Mouse (Mus musculus) c-Kit-negative CD71-positive TER-119-positive erythroid progenitor cells, embryonic 14.5 days (primary cell): ENCODE results near the gene Slc5a2.

Source experiments
- DNase-seq: peaks from one replicate; pipeline ENCODE4 v3.0.0-alpha.2; 2013; ENCODE audit warnings: low read depth, low spot score

Slc5a2 gene

DNA sequence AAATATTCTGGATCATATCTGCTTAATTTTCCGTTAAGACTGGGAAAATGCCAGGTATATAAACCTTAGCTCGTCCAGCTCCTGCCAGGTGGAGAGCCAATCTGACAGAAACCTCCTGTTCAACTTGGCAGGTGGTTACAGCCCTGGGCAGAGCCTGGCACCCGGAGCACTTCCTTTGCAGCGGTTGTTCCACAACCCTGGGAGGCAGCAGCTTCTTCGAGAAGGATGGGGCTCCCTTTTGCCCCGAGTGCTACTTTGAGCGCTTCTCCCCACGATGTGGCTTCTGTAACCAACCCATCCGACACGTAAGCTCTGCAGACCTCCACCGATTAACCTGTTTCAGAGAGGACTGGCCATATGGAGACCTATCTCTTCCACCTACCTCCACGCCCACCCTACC lies 13.5 kb upstream of the Slc5a2 start:
- DNase-seq, result no peak

DNA sequence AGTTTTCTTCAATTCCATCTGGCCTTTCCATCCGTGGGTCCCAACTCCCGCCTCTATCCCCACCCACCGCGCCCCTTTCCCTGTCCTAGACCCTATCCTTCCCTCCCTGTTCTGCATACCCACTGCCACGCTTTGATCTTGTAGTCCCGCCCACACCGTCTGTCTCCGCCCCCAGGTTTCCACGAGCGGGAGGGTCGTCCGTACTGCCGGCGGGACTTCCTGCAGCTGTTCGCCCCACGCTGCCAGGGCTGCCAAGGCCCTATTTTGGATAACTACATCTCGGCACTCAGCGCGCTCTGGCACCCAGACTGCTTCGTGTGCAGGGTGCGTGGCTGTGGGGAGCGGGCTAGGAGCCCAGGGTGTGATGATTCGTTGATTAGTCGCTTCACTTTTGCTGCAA lies 12.8 kb upstream of the Slc5a2 start:
- no peak for DNase-seq

DNA sequence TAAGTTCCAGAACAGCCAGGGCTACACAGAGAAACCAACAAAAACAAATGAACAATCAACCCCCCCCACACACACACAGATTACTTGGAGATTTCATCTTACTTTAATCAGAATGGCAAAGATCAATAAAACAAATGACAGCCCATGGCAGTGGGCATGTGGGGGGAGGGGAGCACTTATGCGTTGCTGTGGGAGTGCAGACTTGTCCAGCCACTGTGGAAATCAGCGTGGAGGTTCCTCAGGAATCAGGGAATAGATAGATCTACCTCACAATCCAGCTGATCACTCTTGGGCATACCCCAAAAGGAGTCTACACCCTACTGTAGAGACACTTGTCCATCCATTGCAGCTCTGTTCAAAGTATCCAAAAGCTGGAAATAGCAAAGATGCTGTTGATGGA lies 10.5 kb upstream of the Slc5a2 start:
- DNase-seq, result no peak

DNA sequence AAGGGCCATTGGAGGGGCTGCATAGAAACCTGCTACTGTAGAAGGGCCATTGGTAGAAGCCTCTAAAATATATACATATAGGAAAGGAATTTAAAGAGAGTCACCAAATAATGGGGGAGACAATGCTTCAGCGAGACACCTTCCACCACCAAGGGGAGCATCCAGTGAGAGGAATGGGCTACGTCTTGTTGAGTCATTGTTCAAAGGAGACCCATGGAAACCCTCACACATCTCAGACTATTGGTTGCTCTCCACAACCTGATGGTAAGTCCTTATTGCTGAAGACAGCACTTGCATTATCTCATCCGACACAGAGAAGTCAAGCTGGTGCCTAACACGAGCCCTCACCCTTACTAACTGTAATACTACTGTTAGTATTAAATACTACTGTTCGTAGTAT lies 9.7 kb upstream of the Slc5a2 start:
- no peak for DNase-seq

DNA sequence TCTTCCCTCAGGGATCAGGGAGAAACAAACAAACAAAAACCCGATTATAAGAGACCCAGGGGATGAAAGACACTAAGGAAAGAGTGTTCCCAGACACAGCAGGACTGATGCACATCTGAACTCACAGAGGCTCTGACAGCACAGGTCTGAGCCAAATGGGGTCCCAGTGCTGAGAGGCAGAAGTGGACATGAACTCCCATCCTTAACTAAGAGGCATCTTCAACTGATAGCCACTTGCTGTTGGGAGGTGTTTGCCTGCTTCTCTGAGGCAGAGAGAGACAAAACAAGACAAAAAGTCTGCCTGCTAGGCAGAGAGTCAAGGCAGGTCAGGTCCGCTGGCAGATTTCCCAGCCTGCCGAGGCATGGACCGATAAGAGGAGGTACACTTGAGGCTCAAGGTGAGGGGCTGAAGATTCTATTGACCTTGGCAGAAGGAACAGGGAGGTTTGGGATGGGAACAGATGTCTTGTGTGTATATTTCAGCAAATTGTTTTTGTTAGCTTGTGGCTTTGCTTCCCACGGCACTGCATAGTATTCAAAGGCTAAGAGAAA lies 8.6 kb upstream of the Slc5a2 start:
- DNase-seq, result no peak

DNA sequence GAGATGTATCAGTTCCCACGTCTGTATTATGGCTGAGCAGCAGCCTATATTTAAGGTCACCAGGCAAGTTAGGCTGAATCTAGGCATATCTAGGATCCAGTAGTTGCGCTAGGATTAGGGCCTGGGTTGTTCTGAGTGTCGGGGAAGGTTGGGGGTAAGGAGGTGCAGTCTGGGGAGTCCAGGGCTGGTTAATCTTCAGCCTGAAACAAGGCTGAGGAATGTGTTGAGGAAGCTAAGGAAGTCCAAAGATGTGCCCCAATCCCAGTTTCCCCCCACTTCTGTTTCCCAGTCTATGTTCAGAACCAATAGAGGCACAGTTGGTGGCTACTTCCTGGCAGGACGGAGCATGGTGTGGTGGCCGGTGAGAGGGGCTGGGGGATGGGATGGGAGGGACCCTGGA lies 599 bp downstream of the Slc5a2 start:
- no peak for DNase-seq

- DNase-seq, result no peak
Observed at GRCm38 (mm10) chr7:128267391-128267790, 1.9 kb downstream of the Slc5a2 start.

- DNase-seq, result no peak
Observed at GRCm38 (mm10) chr7:128267813-128268212, 2.4 kb downstream of the Slc5a2 start.

DNA sequence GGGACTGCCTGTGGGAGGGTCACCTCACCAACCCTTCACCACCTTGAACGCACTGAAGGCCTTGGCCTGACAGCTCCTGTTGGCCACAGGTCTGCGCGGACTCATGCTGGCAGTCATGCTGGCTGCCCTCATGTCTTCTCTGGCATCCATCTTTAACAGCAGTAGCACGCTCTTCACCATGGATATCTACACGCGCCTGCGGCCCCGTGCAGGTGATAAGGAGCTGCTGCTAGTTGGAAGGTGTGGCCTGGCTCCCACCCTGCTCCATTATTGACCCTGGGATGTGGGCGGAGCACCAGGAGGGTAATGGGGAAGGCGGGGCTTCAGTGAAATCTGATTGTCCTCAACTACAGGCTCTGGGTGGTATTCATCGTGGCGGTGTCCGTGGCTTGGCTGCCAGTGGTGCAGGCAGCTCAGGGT lies 5.0 kb downstream of the Slc5a2 start:
- DNase-seq, result peak; percentile 60

- no peak for DNase-seq
Observed at GRCm38 (mm10) chr7:128271496-128271895, 6.0 kb downstream of the Slc5a2 start.

- no peak for DNase-seq
Observed at GRCm38 (mm10) chr7:128276051-128276450, 10.6 kb downstream of the Slc5a2 start.

DNA sequence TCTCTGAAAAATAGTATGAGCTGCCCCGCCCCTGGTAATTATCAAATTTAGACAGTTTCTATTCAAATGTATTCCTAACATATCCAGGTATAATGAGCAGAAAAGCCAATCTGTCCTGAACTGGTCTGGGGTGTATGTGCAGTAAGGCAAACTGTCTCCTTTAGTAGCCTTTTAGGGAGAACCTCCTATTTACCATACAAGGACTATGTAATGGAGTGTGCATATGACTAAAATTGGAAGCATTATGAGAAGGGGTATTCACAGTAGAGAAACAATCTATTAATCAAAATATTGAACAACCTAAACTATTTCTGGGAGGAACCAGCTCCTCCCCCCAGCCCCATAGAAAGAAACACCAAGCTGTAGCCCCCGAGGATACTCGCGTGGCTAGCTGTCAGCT lies 14.3 kb downstream of the Slc5a2 start:
- no peak for DNase-seq

DNA sequence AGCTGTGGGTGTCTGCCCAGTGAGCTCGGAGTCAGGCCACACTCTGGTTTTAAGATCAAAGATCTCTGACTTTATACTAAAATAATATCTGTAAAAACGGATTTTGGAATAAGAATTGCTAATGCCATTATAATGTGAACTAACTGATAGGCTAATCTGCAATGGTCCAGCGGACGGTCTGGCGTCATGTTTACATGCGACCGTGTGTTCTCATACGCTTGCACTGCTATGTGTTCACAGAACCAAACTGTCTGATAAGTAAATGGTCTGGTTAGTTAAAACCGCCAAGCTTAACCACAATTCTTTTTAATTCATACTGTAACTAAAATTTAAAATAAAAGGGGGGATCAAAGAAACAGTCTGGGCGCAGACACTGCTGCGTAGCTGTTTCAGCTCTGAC lies 16.3 kb downstream of the Slc5a2 start:
- no peak for DNase-seq

DNA sequence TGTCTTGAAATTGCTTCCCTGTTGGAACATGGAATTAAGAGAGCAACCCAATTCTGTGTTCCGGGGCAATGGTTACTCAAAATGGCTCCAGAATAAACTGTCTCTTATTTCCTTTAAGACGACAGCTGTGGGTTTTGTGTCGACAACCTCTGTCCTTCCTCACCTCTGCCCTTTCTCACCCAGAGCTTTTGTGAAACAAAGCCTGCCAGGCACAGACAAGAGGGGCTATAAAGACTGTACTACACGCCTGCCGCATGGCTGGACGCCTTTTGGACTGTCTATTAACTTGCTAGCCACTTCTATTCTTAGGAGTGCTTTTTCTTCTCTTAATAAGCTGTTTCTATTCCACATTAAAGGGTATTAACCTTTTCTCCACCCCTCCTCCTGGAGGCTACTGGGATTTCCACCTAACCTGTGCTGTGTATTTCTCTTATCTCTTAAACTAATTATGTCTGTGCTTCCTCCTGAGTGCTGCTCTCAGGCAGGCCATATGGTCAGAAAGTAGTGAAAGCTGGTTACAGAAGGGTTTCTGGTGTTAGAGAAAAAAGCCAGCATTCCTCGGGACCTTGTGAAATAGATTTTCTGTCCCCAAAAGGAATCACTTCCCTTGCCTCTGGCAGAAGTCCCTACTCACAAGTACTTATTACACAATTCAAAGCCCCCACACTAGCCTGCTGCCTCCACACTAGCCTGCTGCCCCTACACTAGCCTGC lies 17.2 kb downstream of the Slc5a2 start:
- DNase-seq, result no peak

DNA sequence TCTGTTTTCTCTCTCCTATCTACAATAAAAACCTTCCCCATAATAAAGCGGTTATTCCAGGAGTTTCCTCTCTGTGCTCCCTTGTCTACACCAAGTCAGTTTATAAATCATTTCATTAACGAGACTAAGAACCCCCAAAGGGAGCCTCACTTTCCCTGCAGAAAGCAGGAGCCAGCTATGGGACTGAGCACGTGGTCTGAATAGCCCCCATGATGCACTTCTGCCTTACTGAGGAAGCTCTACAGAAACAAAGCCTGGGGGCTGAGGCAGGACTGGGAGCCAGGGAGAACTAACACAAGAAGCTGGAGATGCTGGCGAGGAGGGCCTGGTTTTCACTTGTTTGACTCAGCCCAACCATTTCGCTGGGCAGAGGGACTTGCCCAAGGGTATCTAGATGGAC lies 18.6 kb downstream of the Slc5a2 start:
- DNase-seq, result no peak

DNA sequence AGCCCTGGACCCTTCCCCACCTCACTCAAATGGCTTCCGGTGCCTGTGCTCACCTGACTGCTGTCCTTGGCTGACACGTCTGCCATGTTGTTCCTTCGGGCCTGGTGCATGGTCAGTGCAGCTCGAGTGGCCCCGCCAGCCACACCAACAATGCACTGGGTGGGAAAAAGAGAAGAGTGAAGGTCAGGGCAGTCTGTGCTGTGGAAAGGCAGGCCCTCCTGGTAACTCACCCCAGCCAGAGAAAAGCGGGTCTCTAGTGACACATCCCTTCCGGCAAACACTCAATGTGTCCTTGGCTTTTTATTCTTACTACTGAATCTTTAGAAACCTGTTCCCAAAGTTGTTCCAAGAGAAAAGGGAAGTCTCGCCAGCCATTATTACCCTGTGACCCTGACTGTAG lies 19.6 kb downstream of the Slc5a2 start:
- DNase-seq, result no peak

GRCm38 (mm10) chr7:128288923-128289544 lies 23.6 kb downstream of the Slc5a2 start:
- peak; percentile 83 for DNase-seq

DNA sequence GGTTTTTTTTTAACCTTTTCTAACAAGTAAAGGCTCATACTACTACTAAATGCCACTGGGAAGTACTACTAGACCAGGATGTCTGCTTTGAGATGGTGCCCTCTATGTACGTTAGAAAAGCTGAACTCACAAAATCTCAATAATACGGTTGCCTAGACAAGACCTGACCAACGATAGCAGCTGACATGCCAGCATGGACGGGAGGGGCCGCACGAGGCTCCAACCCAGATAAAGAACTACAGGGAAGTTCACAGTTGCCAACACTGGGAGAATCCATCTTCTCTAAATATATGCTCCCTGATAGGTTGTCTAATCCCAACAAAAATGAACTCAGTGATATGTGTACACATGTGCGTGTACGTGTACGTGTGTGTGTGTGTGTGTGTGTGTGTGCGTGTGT lies 29.3 kb downstream of the Slc5a2 start:
- DNase-seq, result no peak

DNA sequence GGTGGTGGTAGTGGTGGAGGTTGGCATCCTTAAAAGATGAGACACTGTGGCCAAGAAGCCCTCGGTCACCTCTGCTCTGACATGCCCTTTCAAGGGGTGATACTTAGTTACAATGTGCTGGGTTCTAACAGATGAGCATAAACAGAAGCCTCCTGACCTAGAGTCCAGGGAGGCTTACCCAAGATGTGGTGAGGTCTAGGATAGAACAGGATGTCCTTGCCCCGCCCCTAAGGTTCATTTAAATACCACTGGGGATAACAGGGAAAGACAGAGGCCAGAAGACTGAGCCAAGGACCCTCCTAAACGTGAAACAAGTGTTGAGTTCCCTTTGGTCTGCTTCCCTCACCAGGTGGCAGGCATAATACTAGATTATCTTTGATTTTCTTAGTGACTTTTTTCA lies 31.1 kb downstream of the Slc5a2 start:
- no peak for DNase-seq

DNA sequence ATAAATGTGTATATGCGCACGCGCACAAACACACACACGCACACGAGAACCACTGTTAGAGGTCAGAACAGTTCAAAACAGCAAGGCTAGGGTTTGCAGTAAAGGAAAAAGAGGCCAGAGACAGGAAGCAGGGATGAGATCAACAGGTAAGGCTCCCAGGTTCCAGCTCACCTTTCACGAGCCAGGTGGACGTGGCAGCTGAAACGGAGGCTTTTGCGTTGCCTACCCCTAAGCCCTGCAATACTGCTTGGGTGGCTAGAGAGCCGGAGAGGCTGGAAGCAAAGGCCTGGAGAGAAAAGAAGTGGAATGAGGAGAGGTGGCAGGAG lies 31.8 kb downstream of the Slc5a2 start:
- DNase-seq, result no peak

DNA sequence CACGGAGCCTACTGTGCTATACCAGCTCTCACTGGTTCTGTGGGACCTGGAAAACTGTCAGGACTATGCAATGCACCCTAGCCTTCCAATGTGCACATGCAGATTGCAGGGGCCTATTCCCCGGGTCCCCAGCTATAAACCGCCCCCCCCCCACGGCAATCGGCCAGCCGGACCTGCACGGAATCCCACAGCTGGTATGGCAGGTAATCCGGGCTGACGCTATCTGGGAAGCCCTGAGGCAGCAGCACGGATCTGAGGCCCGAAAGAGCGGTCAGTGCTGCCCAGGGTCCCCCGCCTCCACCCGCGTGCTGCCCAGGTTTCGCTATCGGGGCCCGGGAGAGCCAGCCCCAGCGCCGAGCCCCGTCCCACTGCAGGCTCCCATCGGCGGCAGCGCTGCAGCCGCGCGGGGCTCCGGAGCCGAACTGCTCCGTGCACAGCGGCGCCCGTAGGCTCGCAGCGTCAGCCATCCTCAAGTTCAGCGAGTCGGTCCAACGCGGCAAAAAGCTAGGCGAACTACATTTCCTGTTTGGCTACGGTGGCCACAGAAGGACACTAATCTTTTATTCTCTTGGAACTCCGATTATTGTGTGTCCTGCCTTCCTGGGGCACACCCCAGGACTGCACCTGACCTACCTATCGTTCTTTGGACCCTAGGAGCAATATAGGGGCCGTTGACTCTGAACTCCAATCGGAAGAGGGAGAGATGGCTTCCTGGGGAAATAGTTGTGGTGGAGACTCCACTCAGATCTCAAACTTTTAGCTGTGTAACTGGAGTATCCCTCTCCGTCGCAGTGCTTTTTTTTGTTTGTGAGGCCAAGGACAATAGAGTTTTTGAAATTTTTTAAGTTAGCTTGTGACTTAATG lies 32.4 kb downstream of the Slc5a2 start, which contains the start of gene BC017158:
Gene BC017158 (minus strand): TSS at position 554 of the 864 bp plus-strand sequence.
- peak; percentile 79 for DNase-seq
